In the genomic region with DNA sequence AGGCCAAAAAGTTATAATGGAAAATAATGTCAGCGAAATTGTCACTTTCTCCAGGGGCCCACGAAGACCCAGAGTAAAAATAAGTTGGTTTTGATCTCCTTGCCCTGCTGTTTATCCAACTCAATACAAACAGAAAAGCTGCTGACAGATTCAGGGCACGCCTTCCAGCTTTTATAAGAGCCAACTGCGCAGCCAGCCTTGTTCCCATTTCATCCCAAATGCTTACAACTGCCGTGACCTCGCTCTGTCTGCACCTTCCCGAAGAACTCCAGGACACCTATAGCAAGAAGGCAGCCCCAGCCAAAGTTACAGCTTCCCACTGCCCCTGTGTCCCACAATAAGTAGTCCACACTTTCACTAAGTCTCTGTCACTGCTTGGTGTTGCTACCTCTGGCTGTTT, we compare ENCODE assay signal across 16 mouse cellular contexts.
DNase-seq lines count a peak whose midpoint lies in the region; ATAC-seq and TF ChIP-seq lines count a peak whose summit lies in the region.
"Had no signal": no experiment of that assay in that cellular context is flagged by ENCODE, and none has a peak within 500 bp of the region (broad histone marks: within the 10 kb centered on the region; RNA-seq: fewer than 3 reads in every experiment).

No protein-coding gene starts in this region.

- H3K9me3 ChIP-seq in heart, embryonic 12.5 days (replicated peaks) = 0 out of 2 replicates have a peak, but pooled peaks cover 3% of the 10 kb centered on the region
- no peaks in the 10 kb centered on the region for H3K9me3 ChIP-seq in heart, embryonic 10.5 days
- H3K9me3 ChIP-seq in lung, embryonic 14.5 days (ENCODE audit: low read depth, low read length) = no peaks in the 10 kb centered on the region
- H3K9me3 ChIP-seq in limb, embryonic 12.5 days = 0 out of 2 replicates have a peak, but pooled peaks cover 3% of the 10 kb centered on the region
- H3K9me3 ChIP-seq: embryonic facial prominence, embryonic 12.5 days; forebrain, embryonic 15.5 days; hindbrain, embryonic 10.5 days; hindbrain, embryonic 15.5 days had no signal

- no peaks in the 10 kb centered on the region; the same call in 1 of the 2 replicates for H3K27me3 ChIP-seq in heart, embryonic 12.5 days (replicated peaks)
- peaks cover 3% of the 10 kb centered on the region; the same call in 1 of the 2 replicates for H3K27me3 ChIP-seq in heart, embryonic 10.5 days (ENCODE audit: insufficient read depth, poor library complexity, severe bottlenecking)
- no peaks in the 10 kb centered on the region for H3K27me3 ChIP-seq in lung, embryonic 14.5 days (ENCODE audit: insufficient read depth, low read length)
- H3K27me3 ChIP-seq in limb, embryonic 12.5 days = no peaks in the 10 kb centered on the region
- H3K27me3 ChIP-seq: embryonic facial prominence, embryonic 12.5 days; forebrain, embryonic 15.5 days; hindbrain, embryonic 15.5 days had no signal

- H3K4me2 ChIP-seq in heart, embryonic 12.5 days = peak overlapping the region; percentile 13; the same call in 1 of the 2 replicates
- H3K4me2 ChIP-seq in lung, embryonic 14.5 days = no peak overlapping the region
- no peak overlapping the region for H3K4me2 ChIP-seq in limb, embryonic 12.5 days
- H3K4me2 ChIP-seq: embryonic facial prominence, embryonic 12.5 days; forebrain, embryonic 15.5 days; hindbrain, embryonic 15.5 days had no signal

- peaks cover 15% of the 10 kb centered on the region for H3K4me1 ChIP-seq in heart, embryonic 12.5 days (replicated peaks)
- peaks cover 4% of the 10 kb centered on the region; the same call in 1 of the 2 replicates for H3K4me1 ChIP-seq in heart, embryonic 10.5 days
- H3K4me1 ChIP-seq in lung, embryonic 14.5 days (ENCODE audit: insufficient read depth) = no peaks in the 10 kb centered on the region
- H3K4me1 ChIP-seq in lung, adult 2 months (ENCODE audit: control insufficient read depth, insufficient read depth, low read length) = no peaks in the 10 kb centered on the region
- peaks cover 15% of the 10 kb centered on the region; the same call in 1 of the 2 replicates for H3K4me1 ChIP-seq in limb, embryonic 12.5 days (replicated peaks)
- H3K4me1 ChIP-seq: embryonic facial prominence, embryonic 12.5 days; forebrain, embryonic 15.5 days; hindbrain, embryonic 10.5 days; hindbrain, embryonic 15.5 days had no signal

- no peak for DNase-seq in heart, embryonic 10.5 days (ENCODE audit: low spot score)
- peak; percentile 61 for DNase-seq in lung, embryonic 14.5 days
- DNase-seq in lung, adult 2 months = no peak
- peak; percentile 56 for DNase-seq in forelimb bud, embryonic 11.5 days (ENCODE audit: low read depth, low spot score)
- no peak for DNase-seq in testis, postnatal 14 days (ENCODE audit: low spot score)
- DNase-seq: adrenal gland, postnatal 10 days; cerebellum, adult 11-12 months; cerebellum, adult 9-10 months; cerebellum, postnatal 25 days; gastrocnemius, postnatal 10 days had no signal

- no peak overlapping the region for H3K9ac ChIP-seq in heart, embryonic 12.5 days
- no peak overlapping the region for H3K9ac ChIP-seq in lung, embryonic 14.5 days
- no peak overlapping the region for H3K9ac ChIP-seq in limb, embryonic 12.5 days (replicated peaks)
- H3K9ac ChIP-seq: embryonic facial prominence, embryonic 12.5 days; forebrain, embryonic 15.5 days; hindbrain, embryonic 15.5 days had no signal

- no peak; the same call in 1 of the 2 replicates for ATAC-seq in heart, embryonic 12.5 days (ENCODE audit: insufficient number of reproducible peaks, low FRiP score)
- ATAC-seq in lung, embryonic 14.5 days (ENCODE audit: insufficient read depth) = peak; percentile 31; the same call in 1 of the 2 replicates
- ATAC-seq in limb, embryonic 12.5 days (ENCODE audit: insufficient number of reproducible peaks, insufficient read depth, low FRiP score, low TSS enrichment, low read depth) = no peak
- ATAC-seq: forebrain, embryonic 15.5 days had no signal

- no peak for TF ChIP-seq CTCF in lung, embryonic 14.5 days (IDR thresholded peaks at IDR 0.05; ENCODE audit: low read depth)
- TF ChIP-seq CTCF in lung, adult 2 months (IDR thresholded peaks at IDR 0.05; ENCODE audit: insufficient read depth, low read length) = no peak

- 29% methylated on average over 7 of the region's 7 CpGs for WGBS in heart, embryonic 12.5 days
- WGBS in heart, embryonic 10.5 days = 41% methylated on average over 7 of the region's 7 CpGs
- WGBS in lung, embryonic 14.5 days = 40% methylated on average over 7 of the region's 7 CpGs
- 59% methylated on average over 7 of the region's 7 CpGs for WGBS in lung, adult 2 months
- 62% methylated on average over 7 of the region's 7 CpGs for WGBS in limb, embryonic 12.5 days

- H3K36me3 ChIP-seq in heart, embryonic 12.5 days = no peaks in the 10 kb centered on the region
- no peaks in the 10 kb centered on the region for H3K36me3 ChIP-seq in heart, embryonic 10.5 days
- H3K36me3 ChIP-seq in lung, embryonic 14.5 days (ENCODE audit: insufficient read depth) = no peaks in the 10 kb centered on the region
- no peaks in the 10 kb centered on the region for H3K36me3 ChIP-seq in limb, embryonic 12.5 days
- H3K36me3 ChIP-seq: embryonic facial prominence, embryonic 12.5 days; forebrain, embryonic 15.5 days; hindbrain, embryonic 10.5 days; hindbrain, embryonic 15.5 days had no signal

- H3K27ac ChIP-seq in heart, embryonic 12.5 days (ENCODE audit: poor library complexity, severe bottlenecking) = no peak overlapping the region
- no peak overlapping the region for H3K27ac ChIP-seq in heart, embryonic 10.5 days
- no peak overlapping the region for H3K27ac ChIP-seq in lung, embryonic 14.5 days (ENCODE audit: low read depth)
- H3K27ac ChIP-seq in limb, embryonic 12.5 days = peak overlapping the region; percentile 19; the same call in 1 of the 2 replicates
- H3K27ac ChIP-seq: embryonic facial prominence, embryonic 12.5 days; forebrain, embryonic 15.5 days; hindbrain, embryonic 10.5 days; hindbrain, embryonic 15.5 days had no signal

- H3K4me3 ChIP-seq in heart, embryonic 12.5 days = no peak overlapping the region
- H3K4me3 ChIP-seq in heart, embryonic 10.5 days = no peak overlapping the region
- H3K4me3 ChIP-seq in lung, embryonic 14.5 days (ENCODE audit: low read depth, low read length) = no peak overlapping the region
- H3K4me3 ChIP-seq in lung, adult 2 months (replicated peaks; ENCODE audit: extremely low read depth, low read depth, low read length) = no peak overlapping the region
- H3K4me3 ChIP-seq in limb, embryonic 12.5 days (replicated peaks) = no peak overlapping the region
- H3K4me3 ChIP-seq: embryonic facial prominence, embryonic 12.5 days; forebrain, embryonic 15.5 days; hindbrain, embryonic 10.5 days; hindbrain, embryonic 15.5 days had no signal

- TF ChIP-seq POLR2A in lung, adult 2 months (IDR thresholded peaks at IDR 0.05; ENCODE audit: borderline replicate concordance, extremely low read depth, low read depth, low read length) = no peak

Comparison
In these comparisons a context has a peak if more than half of its experiments do, and no peak if none do; other contexts are left out.
1. DNase-seq: peak in lung, embryonic 14.5 days (single experiment) and forelimb bud, embryonic 11.5 days (single experiment); none in heart, embryonic 10.5 days (single experiment), lung, adult 2 months (single experiment) and testis, postnatal 14 days (single experiment).